Mouse (Mus musculus) ovary, adult 18-20 months (tissue): ENCODE data around the gene Gm29776.

Source experiments
- DNase-seq: peaks from one replicate; pipeline ENCODE4 v3.0.0; 2022; ENCODE audit warnings: low spot score, mixed read lengths

Gm29776 gene

DNA sequence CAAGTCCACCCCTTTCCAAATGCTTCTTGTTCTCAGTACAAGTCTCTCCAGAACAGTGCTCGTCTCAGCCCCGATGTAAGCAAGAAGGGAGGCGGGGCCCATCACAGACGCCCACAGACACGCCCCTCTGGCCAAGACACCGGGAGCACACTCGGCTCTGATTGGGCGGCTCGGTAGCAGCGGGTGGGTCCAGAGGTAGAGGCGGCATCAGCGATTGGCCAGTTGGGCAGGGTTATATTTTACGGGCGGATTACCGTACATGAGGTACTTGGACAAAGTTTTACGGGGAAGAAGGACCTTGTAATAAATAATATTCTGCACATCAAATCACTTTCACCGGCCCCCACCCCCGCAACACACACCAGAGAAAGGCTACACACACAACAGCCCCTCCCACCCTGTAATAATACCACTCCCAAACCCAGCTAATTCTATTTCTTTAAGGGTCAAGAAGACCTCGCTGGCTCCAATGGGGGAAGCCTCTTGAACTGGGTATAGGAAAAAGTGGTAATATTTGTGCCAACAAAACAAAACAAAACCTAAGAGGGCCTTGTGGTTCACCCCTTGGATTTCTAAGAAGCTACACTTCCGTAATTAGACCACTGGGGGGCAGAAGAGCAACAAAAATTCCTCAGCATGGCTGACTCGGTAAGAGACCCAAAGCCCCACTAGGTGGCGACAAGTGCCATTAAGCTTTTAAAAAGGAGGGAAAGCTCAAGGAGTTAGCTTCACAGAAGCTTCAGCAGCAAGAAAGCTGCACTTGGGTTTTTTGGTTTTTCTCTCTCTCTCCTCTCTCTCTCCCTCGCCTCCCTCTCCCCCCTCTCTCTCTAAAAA, 47.8 kb downstream of the Gm29776 start:
- peak; percentile 57 for DNase-seq

DNA sequence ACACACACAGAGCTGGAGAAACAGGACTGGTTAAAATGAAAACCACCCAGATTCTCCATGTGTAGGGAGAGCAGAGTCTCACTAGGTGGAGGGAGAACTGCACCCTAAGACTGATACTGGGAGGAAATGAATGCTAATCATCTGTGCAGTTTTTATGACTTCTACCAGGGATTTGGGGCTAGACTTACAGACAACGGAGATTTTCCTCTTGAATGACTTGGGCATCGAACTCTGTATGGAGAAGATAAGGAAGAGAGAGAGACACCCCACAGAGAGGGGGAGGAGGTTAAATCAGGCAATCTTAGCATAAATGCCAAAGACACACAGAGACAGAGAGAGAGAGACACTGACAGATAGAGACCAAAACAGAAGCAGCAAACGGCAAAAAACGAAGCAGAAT, 50.7 kb downstream of the Gm29776 start:
- no peak for DNase-seq

- DNase-seq, result no peak
Observed at GRCm38 (mm10) chr14:54646898-54647636, 51.6 kb downstream of the Gm29776 start.

GRCm38 (mm10) chr14:54646455-54646854, 52.2 kb downstream of the Gm29776 start:
- DNase-seq, result no peak

DNA sequence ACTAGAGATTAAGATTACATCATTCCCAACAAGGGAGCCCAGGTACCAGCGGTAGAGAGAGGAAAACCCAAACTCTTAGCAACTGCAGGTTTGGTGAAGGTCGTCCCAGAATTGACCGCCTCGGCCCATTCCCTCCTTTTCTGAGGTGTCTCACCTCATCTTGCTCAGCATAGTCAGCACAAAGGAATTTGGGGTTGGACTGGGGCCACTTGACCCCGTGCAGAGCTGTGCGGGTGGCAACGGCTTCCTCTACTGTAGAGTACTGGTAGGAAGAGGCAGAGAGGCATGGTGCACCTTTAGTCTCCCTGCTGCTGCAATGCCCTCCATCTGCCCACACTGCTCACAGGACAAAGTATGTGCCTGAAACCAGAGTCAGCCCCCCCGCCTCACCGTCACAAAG, 54.3 kb downstream of the Gm29776 start:
- no peak for DNase-seq

- no peak for DNase-seq
Observed at GRCm38 (mm10) chr14:54643011-54643410, 55.6 kb downstream of the Gm29776 start.
